ENCODE assay signal across 28 mouse cellular contexts in the genomic region with DNA sequence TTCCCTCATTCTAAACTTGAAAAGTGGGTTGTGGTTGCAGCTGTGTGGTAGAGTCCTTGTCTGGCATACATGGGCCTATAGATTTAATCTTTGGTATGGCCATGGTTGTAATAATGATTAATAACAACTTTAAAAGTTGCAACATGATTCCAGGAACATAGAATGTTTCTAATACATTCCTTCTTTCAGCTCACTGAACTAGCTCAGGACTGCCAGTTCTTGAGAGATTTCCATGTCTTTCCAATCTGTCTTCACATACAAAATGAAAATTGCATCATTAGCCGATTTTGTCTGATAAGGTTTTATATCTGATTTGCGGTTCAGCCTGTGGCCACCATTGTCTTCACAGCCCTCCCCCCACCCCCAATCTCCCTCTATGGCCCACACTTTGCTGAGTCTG. TPM values are rescaled to one million over a fixed set of nuclear protein-coding genes. Genes with fewer than 3 reads are reported as not detected.
"Had no signal": no experiment of that assay in that cellular context is flagged by ENCODE, and none has a peak within 500 bp of the region (broad histone marks: within the 10 kb centered on the region; RNA-seq: fewer than 3 reads in every experiment).

No protein-coding gene starts in this region.

- H3K4me1 ChIP-seq: embryonic facial prominence, embryonic 12.5 days had no signal

- H3K9me3 ChIP-seq: embryonic facial prominence, embryonic 10.5 days; embryonic facial prominence, embryonic 12.5 days; embryonic facial prominence, embryonic 13.5 days; embryonic facial prominence, embryonic 15.5 days; forebrain, embryonic 10.5 days; forebrain, embryonic 12.5 days; forebrain, embryonic 13.5 days; forebrain, embryonic 15.5 days had no signal

- H3K9ac ChIP-seq: embryonic facial prominence, embryonic 12.5 days; embryonic facial prominence, embryonic 13.5 days; embryonic facial prominence, embryonic 15.5 days; forebrain, embryonic 12.5 days; forebrain, embryonic 13.5 days; forebrain, embryonic 15.5 days; forebrain, postnatal 0 days had no signal

- H3K27ac ChIP-seq: embryonic facial prominence, embryonic 10.5 days; embryonic facial prominence, embryonic 12.5 days; embryonic facial prominence, embryonic 13.5 days; embryonic facial prominence, embryonic 15.5 days; forebrain, embryonic 10.5 days; forebrain, embryonic 12.5 days; forebrain, embryonic 13.5 days; forebrain, embryonic 15.5 days; gastrocnemius, adult 2 months; heart, adult 2 months had no signal

- ATAC-seq: forebrain, embryonic 13.5 days; forebrain, embryonic 14.5 days; forebrain, embryonic 15.5 days; forebrain, embryonic 16.5 days; forebrain, postnatal 0 days had no signal

- H3K36me3 ChIP-seq: embryonic facial prominence, embryonic 10.5 days; embryonic facial prominence, embryonic 12.5 days; embryonic facial prominence, embryonic 13.5 days; embryonic facial prominence, embryonic 15.5 days; forebrain, embryonic 10.5 days; forebrain, embryonic 12.5 days; forebrain, embryonic 15.5 days had no signal

- DNase-seq: cerebellum, adult 2 months; cerebellum, adult 8-10 months; cerebellum, adult 9-10 months; cerebellum, adult 9-11 months; cerebellum, postnatal 10 days; cerebellum, postnatal 14 days; cerebellum, postnatal 36 days; embryo, embryonic 11 days; forebrain, postnatal 0 days; gastrocnemius, adult 2 months; gastrocnemius, postnatal 10 days; gastrocnemius, postnatal 14 days; gastrocnemius, postnatal 25 days; gastrocnemius, postnatal 36 days; heart, adult 11 months; heart, adult 18-20 months; heart, adult 2 months had no signal

- H3K4me3 ChIP-seq: embryonic facial prominence, embryonic 10.5 days; embryonic facial prominence, embryonic 12.5 days; embryonic facial prominence, embryonic 13.5 days; embryonic facial prominence, embryonic 15.5 days; erythroblast, embryonic 14.5 days; forebrain, embryonic 10.5 days; forebrain, embryonic 12.5 days; forebrain, embryonic 13.5 days; forebrain, embryonic 15.5 days; gastrocnemius, adult 2 months; heart, adult 2 months had no signal

- H3K4me2 ChIP-seq: embryonic facial prominence, embryonic 12.5 days; embryonic facial prominence, embryonic 13.5 days; embryonic facial prominence, embryonic 15.5 days; forebrain, embryonic 12.5 days; forebrain, embryonic 13.5 days; forebrain, embryonic 15.5 days had no signal

RNA-seq across cellular contexts. Expression of gene Lrp2, which starts 5.8 kb away (rescaled TPM):
- polyA plus RNA-seq: erythroblast, embryonic 14.5 days had no signal
